Mouse (Mus musculus) heart, postnatal 25 days (tissue): ENCODE results near the gene Hyal2. TPM values are rescaled to one million over a fixed set of nuclear protein-coding genes. Genes with fewer than 3 reads are reported as not detected.
"Not testable (repeated sequence)": the region's sequence is repeated elsewhere in the genome, so short reads cannot be mapped to it uniquely, and the experiment has no call there.

Experiments used
- DNase-seq: peaks from one replicate; pipeline ENCODE4 v3.0.0; 2022; ENCODE audit warnings: low spot score
- intact Hi-C: fragments of 180-260 bp; cut with DNase I; formaldehyde crosslinking; loops from one replicate; pipeline ENCODE4 v1.15.1; 2025
- total RNA-seq, 2 experiments: library from RNA; stranded (reverse); gene quantifications; 2 replicates each; pipeline ENCODE4 v1.2.3; 2021

The Hyal2 gene
- total RNA-seq, 2 experiments from 2014 or later, result 35.4 to 36.2 TPM

- DNase-seq, result no peak
- intact Hi-C loops, result no loop called here
Measured at GRCm38 (mm10) chr9:107545199-107545598, 22.5 kb upstream of the Hyal2 start.

GRCm38 (mm10) chr9:107545602-107546001, 22.1 kb upstream of the Hyal2 start:
- intact Hi-C loops, result no loop called here
- DNase-seq, result no peak

DNA sequence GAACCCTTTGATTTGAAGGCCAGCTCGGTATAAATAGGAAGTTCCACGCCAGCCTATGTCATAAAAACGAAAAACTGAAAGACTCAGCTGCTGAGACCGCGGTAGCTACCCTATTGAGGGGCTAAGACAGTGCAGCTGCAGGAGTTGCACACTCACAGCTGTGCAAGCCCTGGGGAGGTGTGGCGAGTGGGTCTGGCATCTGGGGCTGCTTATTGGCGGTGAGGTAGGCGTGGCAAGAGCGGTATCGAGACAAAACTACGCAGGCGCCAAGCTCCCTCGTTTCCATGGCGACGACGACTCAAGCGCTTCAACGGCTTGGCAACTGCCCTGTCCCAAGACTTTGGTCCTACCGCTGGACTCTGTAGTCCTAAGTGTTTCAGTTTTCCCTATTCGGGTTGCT, 20.7 kb upstream of the Hyal2 start, which contains the start of gene Zmynd10:
TSS of gene Zmynd10 (plus strand) at position 273 of the 400 bp plus-strand sequence.
- peak; percentile 76 for DNase-seq
- intact Hi-C loops, result loop anchor here (1.0 kb wide), 1 partner anchor 14 kb away; no protein-coding TSS in a partner anchor

DNA sequence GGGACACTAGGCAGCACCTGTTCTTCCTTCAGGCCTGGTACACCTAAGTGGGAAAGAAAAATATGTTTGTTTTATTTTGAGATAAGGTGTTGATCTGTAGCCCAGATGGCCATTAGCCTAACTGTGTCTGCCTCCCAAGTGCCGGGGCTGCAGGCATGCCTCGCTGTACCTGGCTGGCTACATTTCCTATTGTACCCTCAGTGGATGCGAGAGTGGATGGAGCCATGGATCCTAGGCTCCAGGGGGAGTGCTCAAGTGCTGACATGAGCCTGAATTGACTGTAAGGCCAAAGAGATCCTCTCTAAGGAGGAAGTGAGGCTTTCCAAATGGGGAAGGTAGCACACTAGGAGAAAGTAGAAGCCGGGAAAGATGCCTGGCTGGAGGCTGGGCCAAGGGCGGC, 19.8 kb upstream of the Hyal2 start:
- no peak for DNase-seq
- intact Hi-C loops, result loop anchor here (1.0 kb wide), 1 partner anchor 13 kb away; no protein-coding TSS in a partner anchor

DNA sequence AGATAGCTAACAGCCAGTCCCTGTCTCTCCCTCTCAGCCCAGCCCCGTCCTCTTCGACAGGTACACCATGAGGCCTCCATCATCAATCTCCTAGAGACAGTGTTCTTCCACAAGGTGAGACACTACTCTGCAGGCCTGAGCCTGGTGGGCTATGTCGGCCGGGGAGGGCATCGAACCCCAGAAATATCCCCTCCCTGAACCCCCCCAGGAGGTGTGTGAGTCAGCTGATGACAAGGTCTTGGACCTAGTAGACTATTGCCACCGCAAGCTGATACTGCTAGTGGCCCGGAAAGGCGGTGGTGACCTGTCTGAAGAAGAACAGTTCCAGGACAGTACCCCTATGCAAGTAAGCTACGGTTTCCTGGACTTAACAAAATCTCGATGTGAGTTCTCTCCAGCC, 18.9 kb upstream of the Hyal2 start:
- DNase-seq, result no peak
- intact Hi-C loops, result no loop called here

DNA sequence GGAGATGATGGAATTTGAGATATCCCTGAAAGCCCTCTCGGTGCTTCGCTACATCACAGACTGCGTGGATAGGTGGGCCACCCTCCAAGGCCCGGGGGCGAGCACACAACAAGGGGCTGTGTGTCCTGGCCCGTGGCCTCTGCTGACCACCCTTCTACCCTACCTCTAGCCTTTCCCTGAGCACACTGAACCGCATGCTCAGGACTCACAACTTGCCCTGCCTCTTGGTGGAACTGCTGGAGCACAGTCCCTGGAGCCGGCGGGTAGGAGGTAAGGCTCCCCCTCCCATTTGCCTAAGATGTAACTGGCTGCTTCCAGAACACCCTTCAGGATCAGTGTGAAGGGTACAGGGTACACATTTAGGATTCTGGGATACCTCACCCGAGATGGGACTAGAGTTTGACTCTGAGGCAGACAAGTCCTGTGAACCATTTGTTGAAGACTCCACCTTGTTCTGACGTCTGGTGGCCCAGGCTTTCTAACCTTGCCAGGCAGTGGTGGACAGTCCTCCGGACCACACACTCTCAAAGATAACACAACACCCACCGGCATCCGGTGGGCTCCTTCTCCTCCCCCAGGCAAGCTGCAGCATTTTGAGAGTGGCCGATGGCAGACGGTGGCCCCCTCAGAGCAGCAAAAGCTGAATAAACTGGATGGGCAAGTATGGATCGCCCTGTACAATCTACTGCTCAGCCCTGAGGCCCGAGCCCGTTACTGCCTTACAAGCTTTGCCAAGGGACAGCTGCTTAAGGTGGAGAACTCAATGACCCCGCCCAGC, 18.3 kb upstream of the Hyal2 start:
- intact Hi-C loops, result no loop called here
- DNase-seq, result no peak

- no peak for DNase-seq
- intact Hi-C loops, result no loop called here
Measured at GRCm38 (mm10) chr9:107550491-107551116, 17.1 kb upstream of the Hyal2 start.

DNA sequence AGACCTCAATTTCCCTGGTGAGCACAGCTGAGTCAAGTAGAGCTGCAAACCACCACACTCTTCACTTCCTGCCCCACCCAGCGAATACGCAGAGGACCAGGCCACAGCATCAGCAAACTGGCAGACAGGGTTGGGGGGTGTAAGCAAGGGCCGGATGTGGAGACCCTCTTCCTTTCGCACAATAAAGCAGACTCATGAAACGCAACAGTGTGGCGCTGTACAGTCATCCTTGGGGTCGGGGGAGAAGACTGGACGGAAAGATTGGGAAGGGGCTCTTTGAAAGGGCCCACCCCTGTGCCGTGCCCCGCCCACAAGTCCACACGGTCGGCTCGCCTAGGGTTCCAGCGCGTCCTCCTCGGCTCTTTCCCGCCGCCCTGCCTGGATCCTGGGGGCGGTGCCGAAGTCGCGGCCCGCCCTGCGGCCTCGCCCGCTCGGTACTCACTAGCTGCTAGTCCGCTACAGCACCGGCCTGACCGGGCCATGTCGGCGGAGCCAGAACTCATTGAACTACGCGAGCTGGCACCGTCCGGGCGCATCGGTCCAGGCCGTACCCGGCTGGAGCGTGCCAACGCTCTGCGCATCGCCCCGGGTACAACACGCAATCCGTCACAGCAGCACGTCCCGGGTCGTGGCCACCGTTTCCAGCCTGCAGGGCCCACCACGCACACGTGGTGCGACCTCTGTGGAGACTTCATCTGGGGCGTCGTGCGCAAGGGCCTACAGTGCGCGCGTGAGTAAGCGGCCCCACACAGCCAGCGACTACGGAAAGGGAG, 16.4 kb upstream of the Hyal2 start, which contains the start of gene Rassf1:
TSS of gene Rassf1 (plus strand) at position 439 of the 773 bp plus-strand sequence.
- intact Hi-C loops, result no loop called here

DNA sequence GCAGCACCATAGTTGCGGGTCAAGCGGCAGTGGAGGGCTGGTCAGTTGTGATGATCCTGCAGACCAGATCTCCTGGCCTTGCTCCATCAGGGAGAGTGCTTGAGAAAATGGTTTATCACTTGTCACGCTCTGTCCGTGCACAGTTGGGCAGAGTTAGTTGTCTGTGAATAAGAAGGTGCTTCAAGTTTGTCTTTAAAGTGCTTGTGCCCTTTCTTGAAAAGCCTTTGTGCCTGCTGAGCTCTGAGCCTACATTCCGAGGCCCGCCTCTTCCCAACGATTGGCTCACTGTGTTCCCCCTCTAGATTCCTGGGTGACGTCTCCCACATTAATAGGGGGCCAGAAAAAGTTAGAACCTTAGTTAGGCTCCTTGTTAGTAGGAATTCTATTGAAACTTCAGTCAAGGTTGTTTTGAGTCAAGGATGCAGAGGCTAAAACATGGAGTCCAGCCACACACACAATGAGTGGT, 15.8 kb upstream of the Hyal2 start:
- no peak for DNase-seq
- intact Hi-C loops, result no loop called here

More for the DNA sequence above, 16.4 kb upstream of the Hyal2 start, which contains the start of gene Rassf1:
- DNase-seq, result peak; percentile 67

GRCm38 (mm10) chr9:107552690-107553393, 14.9 kb upstream of the Hyal2 start:
- no peak for DNase-seq
- intact Hi-C loops, result no loop called here

DNA sequence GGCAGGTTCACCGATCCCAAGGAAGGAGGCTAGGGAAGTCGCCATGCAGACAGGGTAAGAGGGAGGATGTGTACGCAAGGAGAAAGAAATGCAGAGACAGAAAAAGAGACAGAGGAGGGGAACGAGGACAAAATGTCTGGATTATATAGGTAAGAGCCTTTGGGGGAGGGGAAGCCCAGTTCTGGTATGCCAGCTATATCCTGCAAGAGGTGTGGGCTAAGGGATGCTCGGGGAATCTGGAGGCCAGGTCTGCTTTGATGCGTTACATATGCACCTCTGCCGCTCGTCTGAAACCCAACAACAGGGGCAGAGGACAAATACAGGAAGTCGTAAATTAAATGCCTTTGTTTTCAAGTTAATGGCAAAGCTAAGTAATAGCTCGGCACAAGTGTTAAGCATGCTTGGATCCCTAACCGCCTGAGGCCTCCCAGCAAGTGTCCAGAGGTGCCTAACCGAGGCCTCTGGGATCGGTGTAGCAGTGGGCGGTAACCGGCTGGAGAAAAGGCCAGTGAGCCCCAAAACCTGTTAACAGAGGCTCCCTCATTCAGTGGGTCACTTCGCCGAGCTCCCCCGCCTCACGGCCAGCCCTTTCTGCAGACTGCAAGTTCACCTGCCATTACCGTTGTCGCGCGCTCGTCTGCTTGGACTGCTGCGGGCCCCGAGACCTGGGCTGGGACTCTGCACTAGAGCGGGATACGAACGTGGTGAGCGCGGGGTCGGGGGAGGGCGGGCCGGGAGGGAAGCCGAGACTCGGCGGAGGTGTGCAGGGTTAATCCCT, 14.0 kb upstream of the Hyal2 start:
- intact Hi-C loops, result no loop called here
- DNase-seq, result no peak

- intact Hi-C loops, result no loop called here
- DNase-seq, result peak; percentile 92
Measured at GRCm38 (mm10) chr9:107554319-107554825, 13.4 kb upstream of the Hyal2 start.

GRCm38 (mm10) chr9:107555031-107555457, 12.7 kb upstream of the Hyal2 start:
- intact Hi-C loops, result no loop called here

DNA sequence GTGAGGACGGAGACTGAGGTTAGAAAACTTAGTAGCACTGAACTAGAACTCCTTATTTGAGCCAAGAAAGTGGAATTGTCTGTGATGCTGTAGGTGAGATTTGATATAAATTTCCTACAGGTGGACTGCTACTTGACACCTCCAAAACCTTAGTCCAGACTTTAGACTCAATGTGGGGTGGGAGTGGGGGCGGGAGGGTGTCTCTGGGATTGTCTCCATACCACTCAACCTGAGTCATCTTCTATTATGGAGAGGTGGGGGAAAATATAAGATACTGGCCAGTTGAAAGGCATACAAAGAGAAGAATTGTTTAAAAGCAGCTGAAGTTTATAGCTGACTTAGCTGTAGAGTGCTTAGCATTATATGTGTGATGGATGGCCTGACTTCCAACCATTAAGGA, 12.0 kb upstream of the Hyal2 start:
- no peak for DNase-seq
- intact Hi-C loops, result no loop called here

More at GRCm38 (mm10) chr9:107555031-107555457, 12.7 kb upstream of the Hyal2 start:
- peak; percentile 77 for DNase-seq

GRCm38 (mm10) chr9:107556346-107556745, 11.4 kb upstream of the Hyal2 start:
- intact Hi-C loops, result no loop called here
- no peak for DNase-seq

- peak; percentile 92 for DNase-seq
- intact Hi-C loops, result no loop called here
Measured at GRCm38 (mm10) chr9:107563029-107563581, 4.6 kb upstream of the Hyal2 start, which contains the start of gene Tusc2. Tusc2 (plus strand) TSS chr9:107563255.

- intact Hi-C loops, result loop anchor here (5.0 kb wide), 1 partner anchor 62 kb away; no protein-coding TSS in a partner anchor
- not testable (repeated sequence) for DNase-seq
Measured at GRCm38 (mm10) chr9:107565556-107565955, 2.2 kb upstream of the Hyal2 start.
